Mouse (Mus musculus) limb, embryonic 14.5 days (tissue): ENCODE measurements around the gene Tbx19. TPM values are rescaled to one million over a fixed set of nuclear protein-coding genes. Genes with fewer than 3 reads are reported as not detected.
A peak's percentile ranks its signal among the peaks of the same experiment; 100 is the strongest.

Experiments
- ATAC-seq: fragments of 200-750 bp; cut with Nextera tagmentation; 2 replicates; pipeline ENCODE4 v1.8.0; 2017; ENCODE audit warnings: low read depth, moderate number of reproducible peaks, moderate TSS enrichment; ENCODE audit not compliant: low FRiP score
- DNase-seq: peaks from one replicate; pipeline ENCODE4 v3.0.0-alpha.2; 2015; ENCODE audit warnings: low spot score
- H3K27ac ChIP-seq: fragments of 300-500 bp; sonication (generic); replicated peaks from 2 replicates; pipeline ENCODE4 v1.5.1; 2014; ENCODE audit warnings: low read depth, mild to moderate bottlenecking, low read length, moderate library complexity, mixed read lengths
- H3K27me3 ChIP-seq: fragments of 300-500 bp; sonication (generic); 2 replicates; pipeline ENCODE4 v1.6.1; 2014; ENCODE audit warnings: low read length, mixed read lengths; ENCODE audit not compliant: control insufficient read depth, insufficient read depth
- H3K36me3 ChIP-seq: fragments of 300-500 bp; sonication (generic); 2 replicates; pipeline ENCODE4 v1.6.1; 2014; ENCODE audit warnings: mild to moderate bottlenecking, low read length, moderate library complexity, mixed read lengths; ENCODE audit not compliant: control insufficient read depth, insufficient read depth
- H3K4me1 ChIP-seq: fragments of 300-500 bp; sonication (generic); 2 replicates; pipeline ENCODE4 v1.6.1; 2014; ENCODE audit warnings: antibody characterized with exemption, low read length, mixed read lengths; ENCODE audit not compliant: control insufficient read depth, insufficient read depth
- H3K4me2 ChIP-seq: fragments of 300-500 bp; sonication (generic); replicated peaks from 2 replicates; pipeline ENCODE4 v1.6.1; 2014; ENCODE audit warnings: low read depth, mild to moderate bottlenecking, low read length, moderate library complexity; ENCODE audit not compliant: severe bottlenecking
- H3K4me3 ChIP-seq: fragments of 300-500 bp; sonication (generic); replicated peaks from 2 replicates; pipeline ENCODE4 v1.5.1; 2014; ENCODE audit warnings: low read length
- H3K9ac ChIP-seq: fragments of 300-500 bp; sonication (generic); 2 replicates; pipeline ENCODE4 v1.6.1; 2014; ENCODE audit warnings: mild to moderate bottlenecking, low read depth, low read length, moderate library complexity; ENCODE audit not compliant: severe bottlenecking
- H3K9me3 ChIP-seq: fragments of 300-500 bp; sonication (generic); 2 replicates; pipeline ENCODE4 v1.6.1; 2016; ENCODE audit warnings: low read length; ENCODE audit not compliant: control insufficient read depth
- POLR2A ChIP-seq: fragments of 200-500 bp; IDR thresholded peaks from 2 replicates; pipeline ENCODE4 v1.8.0; 2012; ENCODE audit warnings: inconsistent platforms, mild to moderate bottlenecking, moderate library complexity, borderline replicate concordance; ENCODE audit not compliant: insufficient read depth, insufficient read length; ENCODE audit errors: extremely low read depth
- WGBS: fragments of 180-500 bp; shearing (Covaris S2); extraction: QIAGEN DNeasy Blood & Tissue Kit; methylation state at CpG from one replicate; pipeline ENCODE4 v1.1.7; 2014; 5-methylcytosine and 5-hydroxymethylcytosine counted together
- polyA plus RNA-seq, 2 experiments: library from polyadenylated mRNA; depleted of rRNA in 1 of 2; stranded (reverse) in 1 of 2; unstranded in 1 of 2; fragments of >200 nt; fragmentation: Nextera tagmentation in 1 of 2; extraction: Ambion mirVana in 1 of 2; gene quantifications; 2 replicates each; pipeline versions ENCODE4 v1.2.1 to v1.2.3; 2012 to 2014

The Tbx19 gene
- polyA plus RNA-seq, 2 experiments: not detected

- TF ChIP-seq POLR2A: no peak
- H3K9ac ChIP-seq: no peak overlapping the region
- H3K27me3 ChIP-seq: no peaks in the 10 kb centered on the region
- no peak overlapping the region for H3K4me3 ChIP-seq
- no peaks in the 10 kb centered on the region for H3K9me3 ChIP-seq
- DNase-seq (no peak), ATAC-seq (no peak)
- no peaks in the 10 kb centered on the region for H3K36me3 ChIP-seq
- H3K4me2 ChIP-seq: no peak overlapping the region
- no peak overlapping the region for H3K27ac ChIP-seq
- H3K4me1 ChIP-seq: peaks cover 3% of the 10 kb centered on the region
- WGBS: 77% methylated on average over 3 of the region's 3 CpGs
Observed at GRCm38 (mm10) chr1:165199639-165200038, 39.1 kb upstream of the Tbx19 start.

- DNase-seq: no peak
- H3K9ac ChIP-seq: no peak overlapping the region
- no peak for TF ChIP-seq POLR2A
- no peaks in the 10 kb centered on the region for H3K36me3 ChIP-seq
- no peaks in the 10 kb centered on the region for H3K27me3 ChIP-seq
- no peak for ATAC-seq
- H3K4me2 ChIP-seq: no peak overlapping the region
- H3K4me1 ChIP-seq: peaks cover 5% of the 10 kb centered on the region
- no peak overlapping the region for H3K27ac ChIP-seq
- WGBS: 60% methylated on average over 1 of the region's 1 CpGs
- H3K9me3 ChIP-seq: no peaks in the 10 kb centered on the region
- no peak overlapping the region for H3K4me3 ChIP-seq
Observed at GRCm38 (mm10) chr1:165198951-165199350, 38.4 kb upstream of the Tbx19 start.

DNA sequence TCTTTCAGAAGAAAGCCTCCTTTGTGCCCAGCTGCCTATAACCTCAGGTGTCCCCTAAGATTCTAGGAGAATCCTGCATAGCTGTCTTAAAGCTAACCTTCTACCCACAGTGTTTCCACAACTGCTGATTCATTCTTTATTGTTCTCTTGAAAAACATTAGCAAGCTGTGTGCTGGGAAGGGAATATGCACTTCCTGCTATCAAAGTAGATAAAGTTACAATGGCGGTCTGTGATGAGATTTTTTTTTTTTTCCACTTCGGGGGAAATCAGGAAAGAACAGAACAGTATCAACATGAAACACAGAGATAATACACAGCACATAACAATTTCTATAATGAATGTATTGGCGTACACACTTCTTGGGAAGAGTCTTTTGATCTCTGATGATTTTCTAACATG is 37.3 kb upstream of the Tbx19 start:
- no peak for DNase-seq
- ATAC-seq: no peak
- H3K4me3 ChIP-seq: no peak overlapping the region
- peaks cover 13% of the 10 kb centered on the region for H3K4me1 ChIP-seq
- no peak for TF ChIP-seq POLR2A
- WGBS: 72% methylated on average over 3 of the region's 3 CpGs
- H3K4me2 ChIP-seq: no peak overlapping the region
- no peaks in the 10 kb centered on the region for H3K9me3 ChIP-seq
- H3K27me3 ChIP-seq: no peaks in the 10 kb centered on the region
- no peak overlapping the region for H3K27ac ChIP-seq
- H3K36me3 ChIP-seq: no peaks in the 10 kb centered on the region
- no peak overlapping the region for H3K9ac ChIP-seq

- Histone ChIP-seq H3K4me1 (peaks cover 15% of the 10 kb centered on the region), H3K27me3 (no peaks in the 10 kb centered on the region), H3K9me3 (no peaks in the 10 kb centered on the region), H3K4me3 (no peak overlapping the region), H3K36me3 (no peaks in the 10 kb centered on the region), H3K9ac (no peak overlapping the region), H3K27ac (no peak overlapping the region), H3K4me2 (no peak overlapping the region)
- ATAC-seq: no peak
- TF ChIP-seq POLR2A: no peak
- no peak for DNase-seq
- WGBS: 66% methylated on average over 3 of the region's 3 CpGs
Observed at GRCm38 (mm10) chr1:165195396-165195960, 34.9 kb upstream of the Tbx19 start.

DNA sequence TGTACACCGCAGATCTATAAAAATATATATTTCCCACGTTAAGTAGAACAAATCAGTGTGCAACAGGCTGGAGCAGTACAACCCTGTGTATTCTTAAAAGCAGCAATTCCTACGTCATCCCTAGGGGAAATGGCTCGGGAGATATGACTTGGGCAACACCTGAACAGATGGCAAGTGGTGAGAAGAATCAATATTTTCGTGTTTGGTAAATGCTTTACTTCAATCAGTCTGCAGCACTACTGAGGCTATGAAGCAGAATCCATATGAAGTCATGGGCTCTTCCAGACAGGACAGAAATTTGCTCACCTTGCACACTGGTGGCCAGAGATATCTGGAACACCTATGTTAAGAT is 34.1 kb upstream of the Tbx19 start:
- WGBS: 11% methylated on average over 5 of the region's 5 CpGs
- Histone ChIP-seq H3K27ac (no peak overlapping the region), H3K4me2 (peak overlapping the region; percentile 80), H3K4me1 (peaks cover 15% of the 10 kb centered on the region), H3K9ac (peak overlapping the region; percentile 68), H3K4me3 (peak overlapping the region; percentile 72), H3K36me3 (no peaks in the 10 kb centered on the region), H3K9me3 (no peaks in the 10 kb centered on the region), H3K27me3 (no peaks in the 10 kb centered on the region)
- no peak for TF ChIP-seq POLR2A
- DNase-seq: no peak
- no peak for ATAC-seq
